In genomic region chr1:82282992-82283611, GRCm38 (mm10) we compare ENCODE assay signal across 7 mouse cellular contexts. TPM values are rescaled to one million over a fixed set of nuclear protein-coding genes. Genes with fewer than 3 reads are reported as not detected.
DNase-seq lines count a peak whose midpoint lies in the region; ATAC-seq and TF ChIP-seq lines count a peak whose summit lies in the region.

No protein-coding gene starts in this region.

- H3K27me3 ChIP-seq in embryonic facial prominence, embryonic 10.5 days (replicated peaks; ENCODE audit: low read depth, poor library complexity, severe bottlenecking): peaks cover 17% of the 10 kb centered on the region
- H3K27me3 ChIP-seq in limb, embryonic 11.5 days (ENCODE audit: control insufficient read depth, insufficient read depth, low read length): no peaks in the 10 kb centered on the region
- no peaks in the 10 kb centered on the region for H3K27me3 ChIP-seq in midbrain, embryonic 13.5 days
- no peaks in the 10 kb centered on the region for H3K27me3 ChIP-seq in small intestine, adult 2 months (ENCODE audit: control insufficient read depth, insufficient read depth, low read length)

- no peak; the same call in 1 of the 2 replicates for TF ChIP-seq POLR2A in small intestine, adult 2 months (IDR thresholded peaks at IDR 0.05; ENCODE audit: low read depth, low read length)

- peak overlapping the region; percentile 98 for H3K27ac ChIP-seq in embryonic facial prominence, embryonic 10.5 days (replicated peaks)
- H3K27ac ChIP-seq in limb, embryonic 11.5 days (replicated peaks; ENCODE audit: low read depth, low read length): peak overlapping the region; percentile 63
- H3K27ac ChIP-seq in midbrain, embryonic 13.5 days: peak overlapping the region; percentile 93
- peak overlapping the region; percentile 61 for H3K27ac ChIP-seq in small intestine, adult 2 months (ENCODE audit: insufficient read depth, low read depth, low read length)

- H3K4me3 ChIP-seq in embryonic facial prominence, embryonic 10.5 days: peak overlapping the region; percentile 76
- H3K4me3 ChIP-seq in limb, embryonic 11.5 days (ENCODE audit: low read depth, low read length): peak overlapping the region; percentile 43
- H3K4me3 ChIP-seq in midbrain, embryonic 13.5 days (replicated peaks): peak overlapping the region; percentile 44
- H3K4me3 ChIP-seq in small intestine, adult 2 months (ENCODE audit: low read depth, low read length): peak overlapping the region; percentile 92

- TF ChIP-seq CTCF in small intestine, adult 2 months (IDR thresholded peaks at IDR 0.05; ENCODE audit: extremely low read depth, insufficient read length, insufficient replicate concordance, low read depth, low read length): no peak

- H3K9ac ChIP-seq in limb, embryonic 11.5 days (ENCODE audit: low read length): peak overlapping the region; percentile 59
- H3K9ac ChIP-seq in midbrain, embryonic 13.5 days (replicated peaks): peak overlapping the region; percentile 66

- H3K36me3 ChIP-seq in embryonic facial prominence, embryonic 10.5 days (replicated peaks): peaks cover 33% of the 10 kb centered on the region
- H3K36me3 ChIP-seq in limb, embryonic 11.5 days (ENCODE audit: control insufficient read depth, insufficient read depth, low read length): peaks cover 5% of the 10 kb centered on the region
- H3K36me3 ChIP-seq in midbrain, embryonic 13.5 days: peaks cover 9% of the 10 kb centered on the region
- no peaks in the 10 kb centered on the region for H3K36me3 ChIP-seq in small intestine, adult 2 months (ENCODE audit: control insufficient read depth, insufficient read depth, low read length)

- peak overlapping the region; percentile 64 for H3K4me2 ChIP-seq in limb, embryonic 11.5 days (ENCODE audit: low read depth, severe bottlenecking)
- peak overlapping the region; percentile 65 for H3K4me2 ChIP-seq in midbrain, embryonic 13.5 days (replicated peaks)

- peak; percentile 91 for DNase-seq in adrenal gland, postnatal 25 days
- DNase-seq in embryonic facial prominence, embryonic 10.5 days (ENCODE audit: low spot score): peak; percentile 95
- peak; percentile 90 for DNase-seq in kidney, adult 11 months
- peak; percentile 91 for DNase-seq in limb, embryonic 11.5 days (ENCODE audit: low spot score)

- H3K9me3 ChIP-seq in embryonic facial prominence, embryonic 10.5 days: peaks cover 4% of the 10 kb centered on the region; the same call in 1 of the 2 replicates
- H3K9me3 ChIP-seq in limb, embryonic 11.5 days (ENCODE audit: control insufficient read depth, low read length): no peaks in the 10 kb centered on the region; the same call in 1 of the 2 replicates
- no peaks in the 10 kb centered on the region for H3K9me3 ChIP-seq in midbrain, embryonic 13.5 days

- ATAC-seq in granulocyte monocyte progenitor cell, adult 5-6 weeks (replicated peaks; ENCODE audit: poor library complexity, severe bottlenecking): peak; percentile 94
- peak; percentile 94 for ATAC-seq in limb, embryonic 11.5 days (ENCODE audit: insufficient number of reproducible peaks, low FRiP score, low TSS enrichment, low read depth)
- peak; percentile 99 for ATAC-seq in midbrain, embryonic 13.5 days

- H3K4me1 ChIP-seq in embryonic facial prominence, embryonic 10.5 days: peaks cover 51% of the 10 kb centered on the region
- peaks cover 26% of the 10 kb centered on the region for H3K4me1 ChIP-seq in limb, embryonic 11.5 days (ENCODE audit: control insufficient read depth, insufficient read depth, low read length)
- H3K4me1 ChIP-seq in midbrain, embryonic 13.5 days (replicated peaks): peaks cover 62% of the 10 kb centered on the region
- no peaks in the 10 kb centered on the region; the same call in 1 of the 2 replicates for H3K4me1 ChIP-seq in small intestine, adult 2 months (ENCODE audit: control insufficient read depth, insufficient read depth, insufficient read length, low read length)

- WGBS in embryonic facial prominence, embryonic 10.5 days: under 1% methylated on average over 35 of the region's 35 CpGs
- WGBS in limb, embryonic 11.5 days: under 1% methylated on average over 34 of the region's 35 CpGs
- 3% methylated on average over 35 of the region's 35 CpGs for WGBS in midbrain, embryonic 13.5 days
- 2% methylated on average over 35 of the region's 35 CpGs for WGBS in small intestine, adult 2 months

RNA-seq across cellular contexts. Expression of gene Irs1, which starts 8.1 kb away (rescaled TPM):
- 15.7 and 17.9 TPM in 2 replicates for total RNA-seq in adrenal gland, postnatal 25 days (2021)
- 7.9 and 8.9 TPM in 2 replicates for polyA plus RNA-seq in embryonic facial prominence, embryonic 10.5 days (2016; fragmentation: Nextera tagmentation; extraction: Ambion mirVana)
- total RNA-seq in granulocyte monocyte progenitor cell, adult 5-6 weeks (2014; fragmentation: Nextera tagmentation): not detected in 2 replicates
- total RNA-seq in granulocyte monocyte progenitor cell, adult 5-6 weeks (2017): not detected in 2 replicates
- 7.4 and 10.2 TPM in 2 replicates for polyA plus RNA-seq in limb, embryonic 11.5 days (2014; fragmentation: Nextera tagmentation; extraction: Ambion mirVana)
- polyA plus RNA-seq in midbrain, embryonic 13.5 days (2015; fragmentation: Nextera tagmentation; extraction: Ambion mirVana): 6.6 and 7.9 TPM in 2 replicates
- 0.95 and 1.1 TPM in 2 replicates for polyA plus RNA-seq in small intestine, adult 2 months (2012; rRNA removed)

RNA-seq across cellular contexts. Expression of gene Rhbdd1, which starts 33.1 kb away (rescaled TPM):
- 35.8 and 39.4 TPM in 2 replicates for total RNA-seq in adrenal gland, postnatal 25 days (2021)
- polyA plus RNA-seq in embryonic facial prominence, embryonic 10.5 days (2016; fragmentation: Nextera tagmentation; extraction: Ambion mirVana): 8.9 and 10.1 TPM in 2 replicates
- total RNA-seq in granulocyte monocyte progenitor cell, adult 5-6 weeks (2014; fragmentation: Nextera tagmentation): 12.1 and 17.7 TPM in 2 replicates
- 16.7 and 17.3 TPM in 2 replicates for total RNA-seq in granulocyte monocyte progenitor cell, adult 5-6 weeks (2017)
- polyA plus RNA-seq in limb, embryonic 11.5 days (2014; fragmentation: Nextera tagmentation; extraction: Ambion mirVana): 6.3 and 6.5 TPM in 2 replicates
- polyA plus RNA-seq in midbrain, embryonic 13.5 days (2015; fragmentation: Nextera tagmentation; extraction: Ambion mirVana): 4.8 and 6.2 TPM in 2 replicates
- polyA plus RNA-seq in small intestine, adult 2 months (2012; rRNA removed): 3.0 and 4.9 TPM in 2 replicates

RNA-seq across cellular contexts. Expression of gene Gm9747, which starts 50.2 kb away (rescaled TPM):
- not detected in 2 replicates for total RNA-seq in adrenal gland, postnatal 25 days (2021)
- polyA plus RNA-seq in embryonic facial prominence, embryonic 10.5 days (2016; fragmentation: Nextera tagmentation; extraction: Ambion mirVana): 18.7 and 24.9 TPM in 2 replicates
- total RNA-seq in granulocyte monocyte progenitor cell, adult 5-6 weeks (2014; fragmentation: Nextera tagmentation): not detected in 2 replicates
- not detected in 2 replicates for total RNA-seq in granulocyte monocyte progenitor cell, adult 5-6 weeks (2017)
- 27.6 and 33.2 TPM in 2 replicates for polyA plus RNA-seq in limb, embryonic 11.5 days (2014; fragmentation: Nextera tagmentation; extraction: Ambion mirVana)
- polyA plus RNA-seq in midbrain, embryonic 13.5 days (2015; fragmentation: Nextera tagmentation; extraction: Ambion mirVana): 20.9 and 21.0 TPM in 2 replicates
- not detected in 2 replicates for polyA plus RNA-seq in small intestine, adult 2 months (2012; rRNA removed)

Comparison
In these comparisons a context has a peak if more than half of its experiments do, and no peak if none do; other contexts are left out.
1. Peak in every context shown above with its lines: DNase-seq, ATAC-seq, H3K4me3 ChIP-seq and H3K27ac ChIP-seq.
2. RNA of gene Gm9747, which starts 50.2 kb away (polyA plus RNA-seq): 27.6 to 33.2 TPM in limb, embryonic 11.5 days, 18.7 to 24.9 TPM in embryonic facial prominence, embryonic 10.5 days and 20.9 to 21.0 TPM in midbrain, embryonic 13.5 days; not detected in small intestine, adult 2 months; every median in the first group is over 10 times any median in the second.